Mouse (Mus musculus): ENCODE results near the gene Msmo1. TPM values are rescaled to one million over a fixed set of nuclear protein-coding genes. Genes with fewer than 3 reads are reported as not detected.
A peak's percentile ranks its signal among the peaks of the same experiment; 100 is the strongest.

Msmo1 gene
- polyA plus RNA-seq, 1 experiment from 2014 or later, result 62.0 TPM

DNA sequence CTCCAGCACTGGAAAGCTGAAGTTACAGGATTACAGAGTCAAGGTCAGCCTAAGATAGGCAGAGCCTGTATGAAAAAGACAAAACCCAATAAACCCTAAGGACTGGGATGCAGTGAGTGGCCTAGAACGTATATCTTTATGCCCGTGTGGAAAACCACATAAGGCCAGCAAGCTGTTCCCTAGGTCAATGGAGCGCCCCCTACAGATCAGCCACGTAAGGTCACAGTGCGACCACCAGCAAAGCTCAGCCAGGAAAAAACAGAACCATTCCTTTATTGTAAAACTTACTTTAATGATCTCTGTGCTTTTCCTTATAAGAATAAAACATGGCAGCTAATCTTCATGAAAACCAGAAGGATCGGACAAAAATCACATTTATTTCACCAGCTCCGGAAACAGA, 15.7 kb downstream of the Msmo1 start:
- no peak for DNase-seq (ENCODE audit: low spot score)

DNA sequence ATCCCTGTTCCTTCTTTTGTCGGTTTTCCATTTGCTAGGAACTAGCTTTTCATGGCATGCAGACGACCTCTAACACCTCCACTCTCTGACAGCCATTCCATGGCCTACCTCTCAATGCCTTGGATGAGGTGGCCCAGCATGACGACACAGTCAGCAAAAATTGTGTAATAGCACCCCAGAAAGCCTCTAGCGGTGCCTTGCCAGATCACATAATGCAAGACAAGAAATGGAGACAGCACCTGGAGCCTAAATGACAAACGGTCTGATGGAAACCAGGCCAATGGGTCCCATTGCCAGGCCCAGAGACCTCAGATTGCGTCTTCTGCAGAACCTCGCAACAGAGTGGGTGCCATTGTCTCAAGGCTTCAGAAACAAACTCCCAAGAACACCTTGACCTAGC, 21.1 kb downstream of the Msmo1 start:
- DNase-seq (ENCODE audit: low spot score), result no peak

DNA sequence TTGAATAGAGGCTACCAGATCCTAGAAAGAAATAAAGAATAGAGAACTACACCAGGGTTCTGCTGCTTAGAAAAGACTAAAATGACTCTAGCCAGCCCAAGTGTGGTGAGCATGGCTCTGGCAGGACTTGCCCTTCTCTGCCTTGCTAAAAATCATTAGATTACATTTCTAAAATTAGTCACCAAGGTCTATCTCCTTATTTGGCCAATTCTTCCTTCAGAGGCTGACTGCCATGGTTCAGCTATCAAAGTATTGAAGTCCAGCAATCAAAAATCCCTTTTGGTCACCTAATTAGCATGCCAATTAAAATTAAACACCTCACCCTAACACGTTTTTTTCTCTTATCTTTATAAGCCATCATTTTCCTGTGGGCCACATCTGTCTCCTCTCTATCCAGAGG, 22.0 kb downstream of the Msmo1 start:
- DNase-seq (ENCODE audit: low spot score), result no peak

DNA sequence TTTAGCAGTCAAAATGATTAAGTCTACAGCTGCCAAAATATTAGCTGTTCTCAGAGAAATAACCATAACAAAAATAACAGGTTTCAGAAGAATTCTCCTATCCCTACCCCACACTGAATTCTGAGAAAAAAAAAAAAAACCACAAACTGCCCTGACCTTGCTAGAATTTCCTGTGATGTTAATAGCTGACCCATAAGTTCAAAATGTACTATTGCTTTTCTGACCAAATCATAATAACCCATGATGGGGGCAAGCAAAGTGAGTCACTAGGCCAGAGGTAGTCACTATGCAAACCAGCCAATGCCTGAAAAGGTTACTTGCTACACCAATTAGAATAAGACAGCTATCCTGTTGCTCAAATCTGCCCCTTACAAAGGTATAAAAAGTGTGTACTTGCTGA, 26.1 kb downstream of the Msmo1 start:
- DNase-seq (ENCODE audit: low spot score), result no peak

DNA sequence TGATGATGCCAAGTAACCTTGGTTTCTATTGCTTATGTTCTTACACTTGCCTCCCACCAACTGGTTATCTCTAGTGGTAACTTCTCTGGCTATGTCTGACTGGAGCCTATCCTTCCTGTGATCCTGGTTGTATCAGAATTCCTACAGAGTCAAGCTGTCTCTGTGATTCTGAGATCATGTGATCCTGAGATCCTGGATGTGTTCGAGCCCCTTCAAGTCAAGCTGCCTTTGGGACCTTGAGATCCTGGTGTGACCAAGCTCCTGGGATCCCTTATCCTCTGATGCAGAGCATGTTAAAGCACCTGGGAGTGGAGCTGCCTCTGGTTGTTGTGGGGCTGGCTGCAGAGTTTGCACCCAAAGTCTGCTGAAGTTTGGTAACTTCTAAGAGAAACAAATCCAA, 30.4 kb downstream of the Msmo1 start:
- no peak for DNase-seq (ENCODE audit: low spot score)

DNA sequence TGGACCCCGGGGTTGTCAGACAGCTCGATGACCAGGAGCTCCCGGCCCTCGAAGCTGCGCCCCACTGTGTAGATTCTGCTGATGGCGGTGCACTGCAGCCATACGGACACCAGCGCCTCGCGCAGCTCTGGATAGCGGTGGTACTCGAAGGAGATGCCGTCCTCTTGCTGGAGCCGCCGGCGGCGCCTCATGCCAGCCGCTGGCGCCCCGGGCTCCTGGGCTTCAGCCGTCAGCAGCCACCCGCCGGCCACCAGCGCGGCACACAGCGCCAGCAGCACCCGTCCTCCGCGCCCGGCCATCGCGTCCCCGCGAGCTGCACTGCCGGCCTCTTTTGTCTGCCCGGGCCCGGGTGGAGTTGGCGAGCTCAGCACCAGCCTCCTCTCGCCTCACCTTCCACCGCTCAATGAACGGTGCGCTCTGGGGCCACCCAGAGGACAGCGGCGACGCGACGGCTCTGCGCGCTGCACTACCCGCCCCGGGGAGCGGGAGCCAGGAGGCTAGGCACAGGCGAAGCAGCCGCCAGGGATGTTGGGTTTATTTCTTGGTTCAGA, 40.9 kb downstream of the Msmo1 start, which contains the start of gene Cpe:
TSS of gene Cpe (minus strand) at position 404 of the 551 bp plus-strand sequence.
- peak; percentile 39 for DNase-seq (ENCODE audit: low spot score)

DNA sequence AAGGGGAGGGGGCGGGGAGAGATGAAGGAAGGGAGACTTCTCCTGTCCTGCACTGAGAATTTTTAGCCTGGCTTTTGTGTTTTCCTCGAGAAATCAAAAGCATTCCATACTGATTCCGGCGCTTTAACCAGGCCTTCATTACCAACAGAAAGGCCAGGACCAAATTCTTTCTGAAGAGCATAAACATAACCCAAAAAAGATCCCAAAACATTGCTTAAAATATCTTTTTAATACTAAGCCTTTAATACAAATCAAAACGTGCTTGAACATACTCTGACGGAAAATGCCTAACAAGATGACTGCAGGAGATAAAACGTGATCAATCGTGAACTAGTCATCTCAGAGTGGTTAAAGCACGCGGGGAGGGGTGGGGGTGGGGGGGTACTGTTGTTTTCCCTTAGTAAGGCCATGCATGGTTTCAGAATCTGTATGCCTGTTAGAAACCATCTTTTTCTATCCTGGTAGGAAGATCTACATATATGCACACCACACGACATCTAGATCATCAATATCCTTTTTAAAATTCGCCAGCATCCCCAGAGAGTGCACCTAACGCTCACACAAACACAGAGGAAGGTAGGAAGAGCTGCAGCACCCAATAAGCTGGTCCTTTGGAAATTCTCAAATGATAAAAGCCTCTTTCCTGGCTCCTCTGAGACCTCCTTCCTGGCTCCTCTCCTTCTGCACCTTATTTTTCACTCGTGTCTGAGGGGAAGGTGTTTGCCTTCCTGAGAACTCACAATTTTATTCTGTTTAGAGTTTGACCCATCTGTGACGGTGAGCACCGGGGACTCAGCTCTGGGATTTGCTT, 41.8 kb downstream of the Msmo1 start:
- DNase-seq (ENCODE audit: low spot score), result no peak

DNA sequence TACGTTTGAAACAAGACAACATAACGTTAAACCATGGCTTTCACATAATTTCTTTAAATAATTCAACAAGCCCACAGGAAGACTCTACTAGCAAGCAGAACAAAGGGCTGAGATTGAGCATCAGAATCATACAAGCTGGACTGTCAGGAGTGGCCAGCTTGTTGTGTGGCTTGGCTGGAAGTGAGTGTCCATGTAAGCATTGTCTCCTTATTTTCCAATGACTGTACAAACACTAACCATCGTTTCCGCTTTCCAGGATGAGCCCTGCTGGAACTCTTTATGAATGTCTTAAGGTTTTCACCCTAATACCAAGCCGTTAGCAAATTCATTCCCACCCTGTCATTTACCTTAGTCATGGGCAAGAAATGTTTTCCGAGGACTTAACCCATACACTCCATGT, 42.7 kb downstream of the Msmo1 start:
- no peak for DNase-seq (ENCODE audit: low spot score)

DNA sequence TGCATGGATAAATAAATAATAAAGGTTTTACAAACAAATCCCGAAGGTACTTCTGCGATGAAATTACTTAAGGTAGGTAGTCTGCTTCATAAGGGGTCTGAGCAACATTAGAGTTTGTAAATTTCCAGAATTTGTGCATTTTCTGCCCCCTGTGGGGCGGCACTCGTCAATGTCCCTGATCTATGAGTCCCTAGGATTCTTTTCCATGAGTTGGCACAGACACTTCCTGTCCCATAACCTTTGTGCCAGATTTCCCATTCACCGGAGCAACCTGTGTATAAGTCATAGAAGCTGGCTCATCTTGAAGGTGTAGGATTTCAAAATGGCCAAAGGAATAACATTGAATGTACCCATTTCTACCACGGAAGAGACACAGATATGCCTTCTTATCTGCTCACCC, 43.3 kb downstream of the Msmo1 start:
- no peak for DNase-seq (ENCODE audit: low spot score)

DNA sequence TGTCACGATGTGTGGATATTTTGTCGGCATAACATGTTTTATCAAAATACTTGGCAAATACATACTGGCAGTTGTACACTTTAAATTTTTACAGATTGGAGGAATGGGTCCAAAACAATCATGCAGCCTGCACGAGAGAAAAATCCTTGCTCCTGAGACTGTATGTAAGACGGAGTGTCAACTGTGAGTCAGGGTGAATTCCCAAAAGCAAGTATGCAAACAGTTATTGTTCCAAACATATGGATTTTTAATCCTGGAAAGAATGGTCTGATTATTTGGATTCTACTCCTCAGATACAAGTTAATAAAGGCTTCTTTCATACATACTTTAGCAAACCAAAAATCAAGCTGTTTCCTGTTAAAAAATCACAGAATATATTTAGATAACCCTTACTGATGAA, 44.9 kb downstream of the Msmo1 start:
- no peak for DNase-seq (ENCODE audit: low spot score)

DNA sequence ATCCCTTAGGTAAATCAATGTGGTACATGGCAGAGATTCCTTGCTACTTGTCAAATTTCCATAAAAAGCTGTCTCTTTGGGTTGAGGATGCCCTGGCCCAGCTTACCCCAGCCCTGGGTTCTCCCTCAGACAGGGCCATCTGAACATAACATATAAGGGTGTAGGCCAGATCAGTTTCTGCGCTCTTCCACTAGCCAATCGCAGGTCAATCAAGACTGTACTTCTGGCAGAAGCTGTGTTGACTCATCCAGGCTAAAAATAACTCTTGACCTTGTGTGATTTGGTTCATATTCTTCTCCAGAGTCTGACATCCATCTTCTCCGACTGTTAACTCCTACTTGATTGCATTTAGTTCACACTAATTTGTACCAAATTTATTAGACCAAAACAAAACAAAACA, 45.4 kb downstream of the Msmo1 start:
- no peak for DNase-seq (ENCODE audit: low spot score)

DNA sequence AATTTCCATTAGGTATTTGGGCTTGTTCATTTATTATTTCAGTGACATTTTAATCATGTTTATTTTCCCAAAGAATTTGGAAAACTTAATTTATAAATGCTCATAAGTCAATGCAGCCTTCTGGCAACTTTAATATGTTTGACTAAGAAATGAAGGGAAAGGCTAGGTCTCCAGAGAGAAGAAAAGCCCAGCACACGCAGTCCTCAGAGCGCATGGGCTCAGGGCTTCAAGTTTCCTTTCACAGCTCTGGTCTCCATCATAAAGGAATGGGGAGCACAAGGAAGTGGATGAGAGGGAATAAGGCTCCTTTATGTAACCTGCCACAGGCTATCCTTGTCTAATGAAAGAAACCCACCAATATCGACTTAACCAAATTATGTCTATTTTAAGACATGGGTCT, 51.1 kb downstream of the Msmo1 start:
- DNase-seq (ENCODE audit: low spot score), result no peak

DNA sequence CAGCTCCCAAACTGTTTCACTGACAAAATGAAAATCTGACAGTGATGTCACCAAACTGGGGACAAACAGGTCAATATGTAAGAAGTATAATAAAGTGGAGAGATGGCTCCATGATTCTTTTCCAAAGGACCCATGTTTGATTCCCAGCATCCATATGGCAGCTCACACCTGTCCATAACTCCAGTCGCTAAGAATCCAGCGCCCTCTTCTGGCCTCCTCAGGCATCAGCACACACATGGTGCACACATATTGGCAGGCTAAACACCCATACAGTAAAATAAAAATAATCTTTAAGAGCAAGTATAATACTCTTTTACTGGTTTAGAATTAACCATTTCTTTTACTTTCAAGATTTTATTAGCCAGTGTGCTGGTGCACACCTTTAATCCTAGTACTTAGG, 57.2 kb downstream of the Msmo1 start:
- DNase-seq (ENCODE audit: low spot score), result no peak

DNA sequence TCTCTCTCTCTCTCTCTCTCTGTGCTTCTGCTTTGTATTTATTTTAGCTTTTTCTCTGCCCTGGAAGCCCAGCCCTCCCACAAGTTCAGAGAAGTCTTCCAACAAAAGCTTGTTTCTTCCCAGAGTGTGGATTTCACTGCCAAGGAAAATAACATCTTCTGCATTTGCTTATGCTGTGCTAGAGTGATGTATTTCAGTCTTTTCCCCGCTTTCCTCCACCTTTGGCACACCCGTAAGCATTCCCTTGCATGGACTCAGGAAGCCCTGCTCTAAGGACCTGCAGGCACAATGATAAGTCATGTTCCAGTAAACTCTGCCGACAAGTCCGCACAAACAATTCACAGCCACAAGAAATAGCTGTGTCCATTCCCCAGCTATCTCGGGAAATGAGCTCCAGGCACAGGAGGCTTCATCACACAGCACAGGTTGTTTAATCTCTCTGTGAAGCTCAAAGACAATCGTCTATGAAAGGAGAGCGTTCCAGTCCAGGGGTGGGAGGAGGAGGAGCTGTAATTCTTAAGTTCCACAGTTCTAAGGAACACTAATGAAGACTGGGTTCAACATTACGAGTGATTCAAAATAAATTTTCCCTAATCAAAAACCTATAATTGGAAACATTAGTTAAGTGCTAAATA, 58.5 kb downstream of the Msmo1 start:
- DNase-seq (ENCODE audit: low spot score), result no peak

DNA sequence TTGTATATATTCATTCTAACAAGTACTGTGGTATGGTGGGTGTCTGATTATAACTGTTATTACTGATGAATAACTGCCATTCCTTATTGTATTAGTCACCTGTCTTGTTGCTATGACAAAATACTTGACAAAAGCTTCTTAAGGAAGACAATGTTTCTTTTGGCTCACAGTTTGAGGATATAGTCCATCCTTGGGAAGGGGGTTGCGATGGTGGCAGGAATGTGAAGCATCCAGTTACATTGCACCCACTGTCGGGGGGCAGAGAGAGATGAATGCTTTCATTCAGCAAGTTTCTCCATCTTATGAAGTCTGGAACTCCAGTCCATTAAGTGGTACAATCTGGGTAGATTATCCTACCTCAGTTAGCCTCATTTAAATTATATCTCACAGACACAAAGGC, 60.7 kb downstream of the Msmo1 start:
- DNase-seq (ENCODE audit: low spot score), result no peak

DNA sequence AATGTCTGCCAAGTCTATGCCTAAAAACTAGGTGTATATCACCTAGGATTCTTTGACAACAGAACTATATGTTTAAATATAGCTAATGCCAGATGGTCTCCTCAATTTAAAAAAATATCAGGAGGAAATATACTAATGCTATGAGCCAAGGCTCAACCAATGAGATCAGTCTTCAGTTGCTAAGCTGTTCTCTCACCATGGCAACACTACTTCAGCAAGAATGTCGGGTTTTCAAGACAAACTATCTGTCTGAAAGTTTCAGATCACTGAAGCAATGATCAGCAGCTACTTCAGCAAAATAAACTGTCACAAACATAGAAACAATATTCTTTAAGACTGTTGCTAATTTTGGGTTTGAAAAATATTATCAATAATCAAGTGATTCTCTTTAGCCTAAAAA, 61.7 kb downstream of the Msmo1 start:
- DNase-seq (ENCODE audit: low spot score), result no peak

Other genes with a start within 250 kb of the Msmo1 start
- 15.3 and 17.8 TPM in 2 replicates for gene Cpe, start 40.7 kb downstream of the Msmo1 start, polyA plus RNA-seq (2015; fragmentation: Nextera tagmentation; extraction: Ambion mirVana)
- gene Klhl2, start 116.2 kb upstream of the Msmo1 start, polyA plus RNA-seq (2015; fragmentation: Nextera tagmentation; extraction: Ambion mirVana), result 8.1 and 8.4 TPM in 2 replicates
- gene Tmem192, start 213.4 kb upstream of the Msmo1 start, polyA plus RNA-seq (2015; fragmentation: Nextera tagmentation; extraction: Ambion mirVana), result 49.7 and 54.5 TPM in 2 replicates

Data from thymus, postnatal 0 days (tissue).